Mouse (Mus musculus) fibroblast of lung, adult 2 months (primary cell): ENCODE results near the gene Gm16430.
"Not testable (repeated sequence)": the region's sequence is repeated elsewhere in the genome, so short reads cannot be mapped to it uniquely, and the experiment has no call there.

ENCODE experiments used
- DNase-seq: peaks from one replicate; pipeline ENCODE4 v3.0.0-alpha.2; 2011; ENCODE audit warnings: low read depth

Gene Gm16430

DNA sequence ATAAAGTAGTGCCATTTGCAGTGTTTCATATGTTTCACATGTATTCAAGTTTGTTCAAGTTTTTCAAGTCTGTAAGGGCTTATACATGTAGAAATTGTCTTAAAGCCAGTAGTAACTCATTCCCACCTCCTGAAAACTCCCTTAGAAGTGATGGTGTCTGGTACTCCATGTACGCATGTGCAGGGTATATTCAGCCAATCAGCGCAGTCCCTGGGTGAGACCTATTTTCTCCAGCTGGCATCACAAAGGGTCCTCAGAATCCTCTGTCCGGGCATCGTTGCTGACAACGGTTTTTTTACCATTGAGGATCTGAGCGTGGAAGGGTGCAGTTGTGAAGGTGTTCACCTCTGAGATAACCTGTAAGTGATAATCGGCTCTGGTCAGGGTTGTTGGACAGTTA, at the start of gene Gm16430:
Gm16430 (plus strand) TSS at position 301 of the 400 bp plus-strand sequence.
- not testable (repeated sequence) for DNase-seq
